Mouse (Mus musculus) CD4-positive, CD25-positive, alpha-beta regulatory T cell (primary cell): ENCODE data around the gene Psat1. TPM values are rescaled to one million over a fixed set of nuclear protein-coding genes. Genes with fewer than 3 reads are reported as not detected.

Source experiments
- polyA plus RNA-seq: library from polyadenylated mRNA; unstranded; fragments of 100-300 nt; shearing (Covaris generic); gene quantifications from one replicate; pipeline ENCODE4 v1.2.1, GENCODE M21; 2017

Gene Psat1
- polyA plus RNA-seq = 40.0 TPM

DNA sequence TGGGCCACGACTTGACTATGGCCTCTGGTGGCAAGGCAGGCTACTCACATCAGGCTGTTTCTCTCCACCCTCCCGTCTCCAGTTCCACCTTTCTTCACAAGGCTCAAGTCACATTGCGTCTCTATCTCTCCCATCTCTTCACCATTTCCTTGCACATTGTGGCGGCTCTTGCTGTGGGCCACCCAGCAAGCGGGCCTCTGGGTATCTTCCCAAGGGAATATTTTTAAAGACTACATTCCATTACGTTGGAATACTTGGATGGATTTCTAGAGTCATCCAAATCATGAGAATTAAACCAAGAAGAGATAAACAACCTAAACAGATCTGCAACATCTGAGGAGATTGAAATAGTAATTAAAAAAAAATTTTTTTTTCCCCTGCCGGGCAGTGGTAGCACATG is at the start of gene Psat1:
TSS of gene Psat1 (minus strand) at position 101 of the 400 bp plus-strand sequence.

GRCm38 (mm10) chr19:15984449-15985171 is 37.5 kb upstream of the Psat1 start, which contains the start of gene Cep78:
Gene Cep78, minus strand, starts transcription at chr19:15984989.

Other genes with a start within 250 kb of the Psat1 start
- gene Cep78, start 37.7 kb upstream of the Psat1 start, polyA plus RNA-seq = 7.3 TPM
- 6.7 TPM for gene Gnaq, start 185.5 kb upstream of the Psat1 start, polyA plus RNA-seq